Mouse (Mus musculus): ENCODE results near the gene Birc6. TPM values are rescaled to one million over a fixed set of nuclear protein-coding genes. Genes with fewer than 3 reads are reported as not detected.

The Birc6 gene
- total and polyA plus RNA-seq, 2 experiments: 33.2 to 107 TPM

GRCm38 (mm10) chr17:74537526-74537925 lies 9.4 kb downstream of the Birc6 start:
- H3K36me3 ChIP-seq (ENCODE audit: control insufficient read depth, insufficient read depth, low read length): no peaks in the 10 kb centered on the region
- 57% methylated on average over 1 of the region's 1 CpGs for WGBS
- no peak overlapping the region for H3K4me3 ChIP-seq (ENCODE audit: insufficient read depth, low read depth, low read length)
- no peak overlapping the region for H3K27ac ChIP-seq (replicated peaks; ENCODE audit: insufficient read depth, low read depth, low read length)
- H3K9ac ChIP-seq (ENCODE audit: low read depth, low read length): no peak overlapping the region
- H3K79me2 ChIP-seq (ENCODE audit: control insufficient read depth, insufficient read depth, low read length): peaks cover 40% of the 10 kb centered on the region
- no peaks in the 10 kb centered on the region for H3K27me3 ChIP-seq (ENCODE audit: control insufficient read depth, insufficient read depth, low read length)
- TF ChIP-seq POLR2A (IDR thresholded peaks at IDR 0.05; ENCODE audit: extremely low read depth, insufficient read depth, low read length) (no peak), CTCF (IDR thresholded peaks at IDR 0.05; ENCODE audit: low read depth, low read length) (no peak)
- peak; percentile 57 for DNase-seq (ENCODE audit: extremely low read depth, low read depth, low spot score)
- peaks cover 8% of the 10 kb centered on the region; the same call in 1 of the 2 replicates for H3K4me1 ChIP-seq (ENCODE audit: control insufficient read depth, insufficient read depth, low read length)

DNA sequence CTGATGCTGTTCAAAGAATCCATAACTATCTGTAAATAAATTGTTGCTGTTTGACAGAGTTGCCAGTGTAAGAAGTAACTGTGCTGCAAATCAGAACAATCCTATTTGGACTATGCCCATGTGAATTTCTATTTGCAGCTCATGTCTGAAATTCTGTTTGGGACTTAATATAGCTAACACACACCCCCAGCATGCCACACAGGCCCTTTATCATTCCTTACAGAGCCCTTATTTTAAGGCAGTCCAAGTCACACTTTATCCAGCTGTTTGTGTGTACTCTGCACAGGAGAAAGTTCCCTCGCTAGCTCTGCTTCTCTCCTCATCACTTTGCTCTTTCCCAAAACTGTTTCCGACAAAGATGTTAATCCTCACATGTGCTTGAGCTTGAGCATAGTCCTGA lies 15.5 kb downstream of the Birc6 start:
- Histone ChIP-seq H3K36me3 (ENCODE audit: control insufficient read depth, insufficient read depth, low read length) (peaks cover 20% of the 10 kb centered on the region), H3K27ac (replicated peaks; ENCODE audit: insufficient read depth, low read depth, low read length) (no peak overlapping the region), H3K4me3 (ENCODE audit: insufficient read depth, low read depth, low read length) (no peak overlapping the region), H3K79me2 (ENCODE audit: control insufficient read depth, insufficient read depth, low read length) (peaks cover 28% of the 10 kb centered on the region), H3K27me3 (ENCODE audit: control insufficient read depth, insufficient read depth, low read length) (no peaks in the 10 kb centered on the region), H3K4me1 (ENCODE audit: control insufficient read depth, insufficient read depth, low read length) (peaks cover 9% of the 10 kb centered on the region; the same call in 1 of the 2 replicates), H3K9ac (ENCODE audit: low read depth, low read length) (no peak overlapping the region)
- no peak for DNase-seq (ENCODE audit: extremely low read depth, low read depth, low spot score)
- 86% methylated on average over 2 of the region's 2 CpGs for WGBS
- TF ChIP-seq POLR2A (IDR thresholded peaks at IDR 0.05; ENCODE audit: extremely low read depth, insufficient read depth, low read length) (no peak), CTCF (IDR thresholded peaks at IDR 0.05; ENCODE audit: low read depth, low read length) (no peak)

DNA sequence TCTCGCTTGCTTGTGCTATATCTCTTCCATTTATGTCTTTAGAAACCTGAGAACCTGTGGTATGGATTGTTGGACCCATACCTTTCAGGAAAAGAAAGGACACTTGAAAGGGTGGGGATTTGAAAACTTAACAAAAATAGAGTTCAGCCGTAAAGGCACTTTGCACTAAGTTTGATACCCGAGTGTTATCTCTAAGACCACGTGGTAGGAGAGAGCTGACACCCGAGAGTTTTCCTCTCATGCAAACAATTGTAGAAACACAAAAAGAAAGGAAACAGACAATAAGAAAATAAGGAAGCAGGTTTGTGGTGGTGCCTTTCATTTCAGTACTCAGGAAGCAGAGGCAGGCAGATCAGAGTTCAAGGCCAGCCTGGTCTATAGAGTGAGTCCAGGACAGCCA lies 26.0 kb downstream of the Birc6 start:
- WGBS: 82% methylated on average over 5 of the region's 5 CpGs
- H3K9ac ChIP-seq (ENCODE audit: low read depth, low read length): no peak overlapping the region
- peaks cover 17% of the 10 kb centered on the region for H3K36me3 ChIP-seq (ENCODE audit: control insufficient read depth, insufficient read depth, low read length)
- TF ChIP-seq CTCF (IDR thresholded peaks at IDR 0.05; ENCODE audit: low read depth, low read length) (no peak), POLR2A (IDR thresholded peaks at IDR 0.05; ENCODE audit: extremely low read depth, insufficient read depth, low read length) (no peak)
- H3K4me1 ChIP-seq (ENCODE audit: control insufficient read depth, insufficient read depth, low read length): no peaks in the 10 kb centered on the region; the same call in 1 of the 2 replicates
- no peaks in the 10 kb centered on the region for H3K27me3 ChIP-seq (ENCODE audit: control insufficient read depth, insufficient read depth, low read length)
- no peak overlapping the region for H3K4me3 ChIP-seq (ENCODE audit: insufficient read depth, low read depth, low read length)
- no peak for DNase-seq (ENCODE audit: extremely low read depth, low read depth, low spot score)
- H3K27ac ChIP-seq (replicated peaks; ENCODE audit: insufficient read depth, low read depth, low read length): no peak overlapping the region
- peaks cover 5% of the 10 kb centered on the region; the same call in 1 of the 2 replicates for H3K79me2 ChIP-seq (ENCODE audit: control insufficient read depth, insufficient read depth, low read length)

DNA sequence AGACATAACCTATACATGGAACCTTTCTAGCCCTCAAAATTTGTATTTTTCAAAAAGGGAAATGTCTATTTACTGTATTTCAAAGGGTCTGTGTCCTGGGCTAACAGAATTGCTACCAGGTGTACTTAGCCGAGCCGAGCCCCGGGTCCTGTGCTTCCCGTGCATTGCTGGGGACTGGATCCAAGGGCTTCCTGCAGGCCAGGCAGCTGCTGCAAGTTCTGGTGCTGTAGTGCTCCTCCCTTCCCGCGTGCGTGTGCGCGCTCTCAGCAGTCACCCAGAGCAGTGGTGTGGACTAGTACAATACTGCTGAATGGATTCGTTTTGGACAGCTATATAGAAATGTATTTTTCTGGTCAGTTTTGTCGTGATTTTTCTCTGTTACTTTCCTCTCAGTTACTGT lies 31.8 kb downstream of the Birc6 start:
- TF ChIP-seq POLR2A (IDR thresholded peaks at IDR 0.05; ENCODE audit: extremely low read depth, insufficient read depth, low read length) (no peak), CTCF (IDR thresholded peaks at IDR 0.05; ENCODE audit: low read depth, low read length) (no peak)
- 89% methylated on average over 11 of the region's 11 CpGs for WGBS

DNA sequence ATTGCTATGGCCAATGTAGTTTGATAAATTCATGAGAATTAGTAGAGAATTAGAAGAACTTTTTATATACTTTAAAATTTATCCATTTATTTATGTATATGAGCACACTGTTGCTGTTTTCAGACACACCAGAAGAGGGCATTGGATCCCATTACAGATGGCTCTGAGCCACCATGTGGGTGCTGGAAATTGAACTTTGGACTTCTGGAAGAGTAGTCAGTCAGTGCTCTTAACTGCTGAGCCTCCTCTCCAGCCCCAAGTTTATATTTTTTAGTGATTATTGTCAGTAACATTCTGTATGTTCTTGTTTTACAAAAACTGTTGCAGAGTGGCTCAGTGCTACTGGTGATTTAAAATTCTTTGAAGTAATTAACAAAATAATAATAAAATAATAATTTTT lies 36.1 kb downstream of the Birc6 start:
- no peak for TF ChIP-seq POLR2A (IDR thresholded peaks at IDR 0.05; ENCODE audit: extremely low read depth, insufficient read depth, low read length)
- 0 out of 2 replicates have a peak, but pooled peaks have one; percentile 9 for TF ChIP-seq CTCF (IDR thresholded peaks at IDR 0.05; ENCODE audit: low read depth, low read length)
- Histone ChIP-seq H3K4me1 (ENCODE audit: control insufficient read depth, insufficient read depth, low read length) (peaks cover 2% of the 10 kb centered on the region; the same call in 1 of the 2 replicates), H3K9ac (ENCODE audit: low read depth, low read length) (no peak overlapping the region), H3K36me3 (ENCODE audit: control insufficient read depth, insufficient read depth, low read length) (peaks cover 24% of the 10 kb centered on the region), H3K4me3 (ENCODE audit: insufficient read depth, low read depth, low read length) (no peak overlapping the region), H3K27ac (replicated peaks; ENCODE audit: insufficient read depth, low read depth, low read length) (no peak overlapping the region), H3K27me3 (ENCODE audit: control insufficient read depth, insufficient read depth, low read length) (no peaks in the 10 kb centered on the region), H3K79me2 (ENCODE audit: control insufficient read depth, insufficient read depth, low read length) (no peaks in the 10 kb centered on the region; the same call in 1 of the 2 replicates)
- DNase-seq (ENCODE audit: extremely low read depth, low read depth, low spot score): peak; percentile 77

More for the DNA sequence above, 31.8 kb downstream of the Birc6 start:
- Histone ChIP-seq H3K4me1 (ENCODE audit: control insufficient read depth, insufficient read depth, low read length) (peaks cover 2% of the 10 kb centered on the region; the same call in 1 of the 2 replicates), H3K4me3 (ENCODE audit: insufficient read depth, low read depth, low read length) (no peak overlapping the region), H3K27ac (replicated peaks; ENCODE audit: insufficient read depth, low read depth, low read length) (no peak overlapping the region), H3K9ac (ENCODE audit: low read depth, low read length) (no peak overlapping the region), H3K36me3 (ENCODE audit: control insufficient read depth, insufficient read depth, low read length) (peaks cover 19% of the 10 kb centered on the region), H3K79me2 (ENCODE audit: control insufficient read depth, insufficient read depth, low read length) (peaks cover 3% of the 10 kb centered on the region; the same call in 1 of the 2 replicates), H3K27me3 (ENCODE audit: control insufficient read depth, insufficient read depth, low read length) (no peaks in the 10 kb centered on the region)
- no peak for DNase-seq (ENCODE audit: extremely low read depth, low read depth, low spot score)

GRCm38 (mm10) chr17:74569219-74569618 lies 41.1 kb downstream of the Birc6 start:
- Histone ChIP-seq H3K4me3 (ENCODE audit: insufficient read depth, low read depth, low read length) (no peak overlapping the region), H3K27ac (replicated peaks; ENCODE audit: insufficient read depth, low read depth, low read length) (no peak overlapping the region), H3K4me1 (ENCODE audit: control insufficient read depth, insufficient read depth, low read length) (peaks cover 8% of the 10 kb centered on the region), H3K36me3 (ENCODE audit: control insufficient read depth, insufficient read depth, low read length) (peaks cover 11% of the 10 kb centered on the region; the same call in 1 of the 2 replicates), H3K79me2 (ENCODE audit: control insufficient read depth, insufficient read depth, low read length) (peaks cover 5% of the 10 kb centered on the region; the same call in 1 of the 2 replicates), H3K27me3 (ENCODE audit: control insufficient read depth, insufficient read depth, low read length) (no peaks in the 10 kb centered on the region), H3K9ac (ENCODE audit: low read depth, low read length) (no peak overlapping the region)
- WGBS: 10% methylated on average over 1 of the region's 1 CpGs
- peak; percentile 50 for DNase-seq (ENCODE audit: extremely low read depth, low read depth, low spot score)
- TF ChIP-seq POLR2A (IDR thresholded peaks at IDR 0.05; ENCODE audit: extremely low read depth, insufficient read depth, low read length) (no peak), CTCF (IDR thresholded peaks at IDR 0.05; ENCODE audit: low read depth, low read length) (no peak)
